Mouse (Mus musculus): ENCODE results near the gene Rhag.
A peak's percentile ranks its signal among the peaks of the same experiment; 100 is the strongest.

Gene Rhag

GRCm38 (mm10) chr17:40810934-40811333, at the start of gene Rhag:
Gene Rhag, plus strand, starts transcription at chr17:40811126.
- no peak for ATAC-seq (ENCODE audit: low TSS enrichment)

GRCm38 (mm10) chr17:40763662-40764061, 47.3 kb upstream of the Rhag start:
- no peak for ATAC-seq (ENCODE audit: low TSS enrichment)

DNA sequence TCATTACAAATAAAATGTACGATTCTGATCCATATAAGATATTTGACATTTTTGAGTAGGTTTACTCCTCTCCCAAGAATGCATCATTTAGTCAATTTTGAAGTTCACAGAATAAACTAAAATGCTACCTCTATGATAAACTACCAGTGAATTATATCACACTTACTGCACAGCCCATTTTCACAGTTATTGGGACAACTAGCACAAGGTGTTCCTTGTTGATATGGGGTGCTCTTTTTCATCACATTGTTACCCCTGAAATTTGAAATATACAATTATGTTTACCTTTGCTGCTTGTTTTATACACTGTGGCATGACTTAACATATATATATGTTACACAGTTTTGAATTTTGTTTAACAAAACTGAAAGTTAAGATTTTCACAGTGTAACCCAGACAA, 43.8 kb upstream of the Rhag start:
- no peak for ATAC-seq (ENCODE audit: low TSS enrichment)

DNA sequence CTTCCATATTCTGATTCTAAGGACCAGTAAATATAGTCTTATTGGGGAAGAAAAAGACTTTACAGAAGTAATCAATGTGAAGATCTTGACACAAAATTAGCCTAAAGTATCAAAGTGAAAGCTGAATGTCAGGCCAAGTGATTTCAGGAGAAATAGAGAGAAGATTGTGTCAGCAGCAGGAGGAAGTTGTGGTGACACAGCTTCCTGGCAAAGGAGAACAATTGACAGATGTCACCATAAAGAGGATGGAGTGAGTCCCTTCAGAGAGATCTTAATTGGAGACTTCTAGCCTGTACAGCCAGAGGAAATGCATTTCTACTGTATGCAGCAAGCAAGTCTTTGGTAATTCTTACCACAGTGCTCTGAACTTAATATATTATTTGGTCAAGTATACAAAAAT, 21.0 kb upstream of the Rhag start:
- no peak for ATAC-seq (ENCODE audit: low TSS enrichment)

GRCm38 (mm10) chr17:40793921-40794854, 16.7 kb upstream of the Rhag start:
- ATAC-seq (ENCODE audit: low TSS enrichment), result peak; percentile 38; the same call in 1 of the 2 replicates

DNA sequence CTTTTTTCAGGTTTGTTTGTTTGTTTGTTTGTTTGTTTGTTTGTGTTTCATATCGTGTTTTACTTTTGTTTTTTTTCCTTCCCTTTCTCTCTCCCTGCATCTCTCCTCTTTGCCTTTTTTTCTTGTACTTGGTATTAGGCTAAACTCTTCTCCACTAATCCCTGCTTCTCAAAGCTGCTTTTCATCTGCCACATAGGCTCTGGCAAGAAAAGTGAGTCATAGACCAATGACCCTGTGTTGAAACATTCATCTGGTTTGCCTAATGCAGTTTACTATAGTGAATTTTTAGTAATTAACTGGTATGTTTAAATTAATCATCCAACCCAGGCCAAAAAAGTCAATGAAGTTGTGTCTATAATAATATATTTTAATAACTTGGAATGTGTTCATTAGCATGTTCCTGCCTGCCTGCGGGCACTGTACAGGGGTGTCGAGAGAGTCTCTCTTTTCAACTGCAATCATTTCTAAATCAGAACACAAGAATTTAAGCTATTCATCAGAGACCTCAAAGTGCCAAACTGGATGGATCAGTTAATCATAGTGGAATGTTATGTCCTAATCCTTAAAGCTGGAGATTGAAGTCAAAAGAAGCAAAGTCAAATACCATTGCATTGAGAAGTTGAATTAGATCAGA, 8.1 kb upstream of the Rhag start:
- no peak for ATAC-seq (ENCODE audit: low TSS enrichment)

GRCm38 (mm10) chr17:40806550-40806949, 4.4 kb upstream of the Rhag start:
- ATAC-seq (ENCODE audit: low TSS enrichment), result no peak

DNA sequence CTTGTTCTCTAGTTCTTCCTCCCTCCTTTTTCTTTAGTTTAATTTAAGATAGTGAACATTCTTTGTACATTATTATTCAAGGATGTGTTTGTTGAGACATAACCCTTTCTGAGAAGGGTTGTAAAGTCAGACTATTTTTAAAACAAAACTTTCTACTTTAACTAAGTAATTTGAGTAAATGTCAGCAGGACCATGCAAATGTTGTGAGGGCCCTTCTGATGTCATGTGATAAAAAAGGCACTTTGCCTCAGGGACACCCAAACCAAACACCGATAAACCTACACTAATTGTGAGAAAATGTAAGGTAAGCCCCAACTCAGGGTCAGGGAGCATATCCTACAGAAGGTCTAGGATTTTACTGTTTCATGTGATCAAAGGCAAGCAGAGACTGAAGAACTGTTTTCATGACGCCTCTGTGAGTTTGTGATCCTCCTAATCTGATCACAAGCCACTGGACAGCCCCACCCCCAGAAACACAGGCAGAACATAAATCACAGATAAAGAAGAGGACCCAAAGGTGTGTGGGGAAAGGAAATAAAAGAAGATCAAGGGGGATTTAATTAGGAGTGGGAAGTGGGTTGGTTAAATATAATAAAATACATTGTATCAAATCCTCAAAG, 3.9 kb upstream of the Rhag start, which contains the start of gene Crisp2:
Gene Crisp2 (minus strand): TSS at position 51 of the 620 bp plus-strand sequence.
- ATAC-seq (ENCODE audit: low TSS enrichment), result no peak

DNA sequence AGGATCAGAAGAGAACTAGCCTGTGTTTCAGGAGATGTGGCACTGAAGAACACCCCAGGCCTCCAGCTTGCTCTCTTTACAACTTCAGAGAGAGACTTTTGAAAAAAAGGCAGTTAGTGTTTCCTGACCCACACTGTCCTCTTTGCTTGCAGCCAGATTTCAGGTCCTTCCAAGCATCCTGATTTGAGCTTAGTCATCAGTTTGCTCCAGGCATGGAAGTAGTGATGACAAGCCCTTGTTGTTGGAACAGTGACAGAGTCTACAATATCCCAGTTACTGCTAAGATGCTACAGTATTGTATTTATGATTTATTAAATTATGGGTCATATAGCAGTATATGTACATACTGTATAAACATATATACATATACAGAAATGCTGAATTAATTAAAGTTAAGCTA, 2.9 kb upstream of the Rhag start:
- ATAC-seq (ENCODE audit: low TSS enrichment), result no peak

- no peak for ATAC-seq (ENCODE audit: low TSS enrichment)
Observed at GRCm38 (mm10) chr17:40811560-40811959, 634 bp downstream of the Rhag start.

GRCm38 (mm10) chr17:40812259-40812658, 1.3 kb downstream of the Rhag start:
- no peak for ATAC-seq (ENCODE audit: low TSS enrichment)

- no peak for ATAC-seq (ENCODE audit: low TSS enrichment)
Observed at GRCm38 (mm10) chr17:40817340-40817943, 6.5 kb downstream of the Rhag start.

GRCm38 (mm10) chr17:40821477-40821876, 10.6 kb downstream of the Rhag start:
- no peak for ATAC-seq (ENCODE audit: low TSS enrichment)

DNA sequence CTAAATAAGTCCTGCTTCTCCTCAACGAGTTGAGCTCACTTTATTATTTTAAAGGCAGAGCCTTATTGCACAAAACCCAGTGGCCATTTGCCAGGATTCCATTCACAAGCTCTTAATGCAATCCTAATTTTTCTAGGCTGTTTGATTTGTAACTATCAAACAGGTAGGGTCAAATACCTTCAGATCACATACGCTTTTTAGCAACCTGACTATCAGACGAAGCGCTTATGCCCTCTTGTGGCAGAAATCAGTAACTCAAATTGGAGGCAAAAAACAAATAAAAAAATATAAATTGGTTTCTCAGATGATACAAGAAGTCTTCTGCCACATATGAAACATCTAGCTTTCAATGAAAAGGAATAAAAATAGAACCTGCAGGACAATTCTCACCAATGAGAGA, 12.9 kb downstream of the Rhag start:
- ATAC-seq (ENCODE audit: low TSS enrichment), result no peak

DNA sequence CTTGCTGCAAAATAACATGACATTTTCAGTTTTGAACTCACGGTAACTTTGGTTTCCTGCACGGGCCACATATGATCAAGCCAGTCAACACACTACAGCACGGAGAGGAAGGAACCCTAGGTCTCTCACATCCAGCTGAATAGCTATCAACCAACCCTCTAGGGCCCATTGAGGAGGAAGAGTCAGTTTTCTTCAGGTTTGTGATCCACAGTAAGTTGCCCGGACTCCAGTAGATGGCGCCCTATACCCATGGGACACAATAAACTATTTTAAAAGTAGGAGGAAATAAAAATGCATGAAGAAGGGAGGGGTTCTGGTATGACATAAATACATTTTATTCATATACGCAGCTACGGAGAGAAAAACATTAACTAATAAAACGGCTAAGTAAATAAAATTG, 13.6 kb downstream of the Rhag start:
- ATAC-seq (ENCODE audit: low TSS enrichment), result no peak

GRCm38 (mm10) chr17:40831870-40832269, 20.9 kb downstream of the Rhag start:
- ATAC-seq (ENCODE audit: low TSS enrichment), result no peak

DNA sequence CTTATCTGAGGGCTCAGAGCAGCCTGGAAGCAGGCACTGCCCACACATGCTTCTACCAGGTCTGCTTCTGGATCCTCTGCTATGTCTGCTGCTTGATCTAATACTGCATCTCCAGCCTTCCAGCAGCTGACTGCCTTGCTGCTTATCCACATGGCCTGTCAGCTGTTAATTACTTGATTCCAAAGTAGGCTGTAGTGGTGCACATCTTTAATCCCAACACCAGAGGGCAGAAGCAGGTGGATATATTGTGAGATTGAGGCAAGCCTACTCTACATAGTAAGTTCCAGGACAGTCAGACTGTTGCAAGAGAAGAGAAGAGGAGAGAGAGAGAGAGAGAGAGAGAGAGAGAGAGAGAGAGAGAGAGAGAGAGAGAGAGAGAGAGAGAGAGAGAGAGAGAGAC, 26.4 kb downstream of the Rhag start:
- ATAC-seq (ENCODE audit: low TSS enrichment), result peak; percentile 41; the same call in 1 of the 2 replicates

GRCm38 (mm10) chr17:40855065-40855464, 44.1 kb downstream of the Rhag start:
- ATAC-seq (ENCODE audit: low TSS enrichment), result no peak

GRCm38 (mm10) chr17:40868952-40869747, 58.2 kb downstream of the Rhag start:
- ATAC-seq (ENCODE audit: low TSS enrichment), result no peak

- ATAC-seq (ENCODE audit: low TSS enrichment), result no peak
Observed at GRCm38 (mm10) chr17:40872626-40873025, 61.7 kb downstream of the Rhag start.

DNA sequence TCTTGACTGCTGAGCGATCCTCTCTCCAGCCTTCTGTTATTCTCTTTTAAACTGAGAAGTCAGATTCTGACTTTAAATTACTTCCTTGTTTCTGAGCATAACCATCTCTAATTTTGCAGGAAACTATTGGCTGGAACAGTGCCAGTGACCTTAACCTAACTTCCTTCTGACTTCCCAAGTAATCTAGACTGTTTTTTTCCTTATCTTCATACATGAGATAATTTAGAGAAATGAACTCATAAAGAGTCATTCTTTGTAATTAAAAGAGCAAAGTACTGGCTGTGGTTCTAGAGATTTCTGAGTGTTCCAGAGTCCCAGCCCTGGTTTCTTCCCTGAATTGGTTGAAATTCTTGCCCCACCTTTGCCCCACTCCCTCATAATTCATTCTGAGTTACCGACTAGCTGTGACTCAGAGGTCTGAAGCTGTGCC, 62.7 kb downstream of the Rhag start:
- ATAC-seq (ENCODE audit: low TSS enrichment), result no peak
